Mouse (Mus musculus): Measurements from ENCODE around the gene Pnpla7.
"Not testable (repeated sequence)": the region's sequence is repeated elsewhere in the genome, so short reads cannot be mapped to it uniquely, and the experiment has no call there.

Pnpla7 gene

GRCm38 (mm10) chr2:24975704-24976297 lies at the start of gene Pnpla7:
Gene Pnpla7 (plus strand): TSS chr2:24976033.
- DNase-seq, result peak; percentile 60

GRCm38 (mm10) chr2:24926345-24926964 lies 49.4 kb upstream of the Pnpla7 start:
- no peak for DNase-seq

GRCm38 (mm10) chr2:24926965-24927358 lies 48.9 kb upstream of the Pnpla7 start:
- no peak for DNase-seq

GRCm38 (mm10) chr2:24927810-24928479 lies 47.9 kb upstream of the Pnpla7 start:
- no peak for DNase-seq

GRCm38 (mm10) chr2:24929119-24929518 lies 46.7 kb upstream of the Pnpla7 start:
- no peak for DNase-seq

- no peak for DNase-seq
Observed at GRCm38 (mm10) chr2:24929593-24929992, 46.2 kb upstream of the Pnpla7 start.

GRCm38 (mm10) chr2:24934441-24934963 lies 41.3 kb upstream of the Pnpla7 start:
- DNase-seq, result peak; percentile 74

GRCm38 (mm10) chr2:24935057-24935796 lies 40.6 kb upstream of the Pnpla7 start, which contains the start of gene Arrdc1:
Gene Arrdc1 (minus strand): TSS chr2:24935252.
- peak; percentile 90 for DNase-seq

GRCm38 (mm10) chr2:24942092-24942491 lies 33.7 kb upstream of the Pnpla7 start:
- no peak for DNase-seq

- not testable (repeated sequence) for DNase-seq
Observed at GRCm38 (mm10) chr2:24944304-24944703, 31.5 kb upstream of the Pnpla7 start.

GRCm38 (mm10) chr2:24949421-24950188 lies 26.2 kb upstream of the Pnpla7 start, which contains the start of gene Zmynd19:
Gene Zmynd19 (plus strand): TSS chr2:24949792.
- peak; percentile 97 for DNase-seq

- no peak for DNase-seq
Observed at GRCm38 (mm10) chr2:24950189-24950535, 25.7 kb upstream of the Pnpla7 start.

GRCm38 (mm10) chr2:24952537-24953055 lies 23.2 kb upstream of the Pnpla7 start:
- no peak for DNase-seq

- no peak for DNase-seq
Observed at GRCm38 (mm10) chr2:24960910-24961309, 14.9 kb upstream of the Pnpla7 start.

- peak; percentile 87 for DNase-seq
Observed at GRCm38 (mm10) chr2:24962304-24963000, 13.4 kb upstream of the Pnpla7 start, which contains the start of gene Dph7. Gene Dph7 (plus strand): TSS chr2:24962400.

GRCm38 (mm10) chr2:24970386-24970785 lies 5.4 kb upstream of the Pnpla7 start:
- no peak for DNase-seq

- peak; percentile 54 for DNase-seq
Observed at GRCm38 (mm10) chr2:24974452-24974851, 1.4 kb upstream of the Pnpla7 start.

- peak; percentile 95 for DNase-seq
Observed at GRCm38 (mm10) chr2:24974906-24975703, 728 bp upstream of the Pnpla7 start, which contains the start of gene Mrpl41. Gene Mrpl41 (minus strand): TSS chr2:24975098.

- no peak for DNase-seq
Observed at GRCm38 (mm10) chr2:24976960-24977359, 1.1 kb downstream of the Pnpla7 start.

GRCm38 (mm10) chr2:24987762-24988161 lies 11.9 kb downstream of the Pnpla7 start:
- DNase-seq, result no peak

Measured in cerebellum, adult 9-10 months (tissue).